Mouse (Mus musculus): Measurements from ENCODE around the gene Slc26a10.

DNA sequence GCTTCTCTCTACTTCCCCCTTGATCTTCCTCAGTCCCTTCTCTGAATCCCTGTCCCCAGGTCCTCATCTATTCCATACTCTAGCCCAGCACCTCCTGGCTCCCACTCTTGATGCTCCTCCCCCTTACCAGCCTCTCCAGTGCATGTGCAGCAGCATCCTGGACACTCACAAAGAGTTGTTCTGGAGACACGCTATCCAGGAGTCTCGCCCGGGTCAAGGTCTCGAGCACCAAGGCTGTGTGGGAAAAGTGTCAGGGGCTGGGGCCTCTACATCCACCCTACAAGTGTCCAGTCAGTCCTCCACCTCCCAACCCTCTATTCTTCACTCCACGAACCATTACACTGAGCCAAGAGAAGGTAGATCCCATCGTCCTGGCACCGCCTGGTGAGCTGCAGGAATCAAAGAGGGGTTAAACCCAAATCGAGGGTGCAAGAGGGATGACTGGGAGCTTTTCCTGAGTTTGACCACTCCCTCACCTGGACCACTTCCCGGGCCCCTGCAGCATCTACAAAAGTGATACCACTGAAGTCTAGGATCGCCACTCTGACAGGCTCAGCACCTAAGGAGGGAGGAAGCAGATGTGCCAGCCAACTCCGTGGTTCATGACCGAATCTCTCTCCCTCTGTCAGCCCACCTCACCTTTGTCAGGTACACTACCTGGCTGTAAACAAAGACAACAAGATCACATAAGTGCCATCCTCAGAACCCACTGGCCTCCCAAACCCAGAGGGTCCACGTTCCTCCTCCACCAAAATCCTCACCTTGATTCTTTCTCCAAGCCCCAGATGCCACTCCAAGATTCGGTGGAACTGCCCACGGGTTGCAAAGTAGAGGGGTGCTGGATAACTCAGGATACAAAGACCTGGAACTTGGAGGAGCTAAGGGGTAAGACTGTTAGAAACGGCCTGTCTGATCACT lies 7.0 kb downstream of the Slc26a10 start:
- TF ChIP-seq GATA1 (IDR thresholded peaks at IDR 0.05; ENCODE audit: low read length): no peak
- no peak for TF ChIP-seq TAL1 (IDR thresholded peaks at IDR 0.05; ENCODE audit: low read length)

Data from erythroblast, embryonic 14.5 days (primary cell).